Mouse (Mus musculus) hindbrain, embryonic 10.5 days (tissue): ENCODE data around the gene Mylk2. TPM values are rescaled to one million over a fixed set of nuclear protein-coding genes. Genes with fewer than 3 reads are reported as not detected.

Experiments
- DNase-seq: peaks from one replicate; pipeline ENCODE4 v3.0.0-alpha.2; 2017; ENCODE audit warnings: low spot score
- H3K27ac ChIP-seq: fragments of 300-500 bp; sonication (generic); 2 replicates; pipeline ENCODE4 v1.5.1; 2016; ENCODE audit warnings: mild to moderate bottlenecking, moderate library complexity
- H3K27me3 ChIP-seq: fragments of 300-500 bp; sonication (generic); 2 replicates; pipeline ENCODE4 v1.6.1; 2016; ENCODE audit warnings: mild to moderate bottlenecking; ENCODE audit not compliant: poor library complexity, insufficient read depth, severe bottlenecking
- H3K36me3 ChIP-seq: fragments of 300-500 bp; sonication (generic); 2 replicates; pipeline ENCODE4 v1.6.1; 2016; ENCODE audit warnings: mild to moderate bottlenecking, moderate library complexity
- H3K4me1 ChIP-seq: fragments of 300-500 bp; sonication (generic); replicated peaks from 2 replicates; pipeline ENCODE4 v1.6.1; 2016; ENCODE audit warnings: mild to moderate bottlenecking
- H3K4me3 ChIP-seq: fragments of 300-500 bp; sonication (generic); 2 replicates; pipeline ENCODE4 v1.5.1; 2016; ENCODE audit warnings: mild to moderate bottlenecking, moderate library complexity
- H3K9me3 ChIP-seq: fragments of 300-500 bp; sonication (generic); 2 replicates; pipeline ENCODE4 v1.6.1; 2016; ENCODE audit warnings: mild to moderate bottlenecking, moderate library complexity
- WGBS: fragments of 180-500 bp; shearing (Covaris S2); methylation state at CpG from one replicate; pipeline ENCODE4 v1.1.7; 2016; 5-methylcytosine and 5-hydroxymethylcytosine counted together
- polyA plus RNA-seq: library from polyadenylated mRNA; unstranded; fragments of >200 nt; fragmentation: Nextera tagmentation; extraction: Ambion mirVana; gene quantifications from 2 replicates; pipeline ENCODE4 v1.2.1, GENCODE M21; 2016

Mylk2 gene
- polyA plus RNA-seq, 1 experiment from 2014 or later = 0.05 TPM

GRCm38 (mm10) chr2:152922376-152922775 is 11.2 kb downstream of the Mylk2 start:
- Histone ChIP-seq H3K4me1 (peaks cover 67% of the 10 kb centered on the region), H3K4me3 (no peak overlapping the region), H3K36me3 (no peaks in the 10 kb centered on the region), H3K27ac (peak overlapping the region; percentile 78), H3K9me3 (no peaks in the 10 kb centered on the region), H3K27me3 (no peaks in the 10 kb centered on the region; the same call in 1 of the 2 replicates)
- DNase-seq = peak; percentile 55
- WGBS = 27% methylated on average over 7 of the region's 7 CpGs

- no peak overlapping the region for H3K4me3 ChIP-seq
- 65% methylated on average over 3 of the region's 3 CpGs for WGBS
- peak overlapping the region; percentile 79 for H3K27ac ChIP-seq
- no peaks in the 10 kb centered on the region for H3K27me3 ChIP-seq
- no peaks in the 10 kb centered on the region for H3K36me3 ChIP-seq
- H3K9me3 ChIP-seq = no peaks in the 10 kb centered on the region
- no peak for DNase-seq
- H3K4me1 ChIP-seq = peaks cover 68% of the 10 kb centered on the region
Observed at GRCm38 (mm10) chr2:152923621-152924020, 12.5 kb downstream of the Mylk2 start.

DNA sequence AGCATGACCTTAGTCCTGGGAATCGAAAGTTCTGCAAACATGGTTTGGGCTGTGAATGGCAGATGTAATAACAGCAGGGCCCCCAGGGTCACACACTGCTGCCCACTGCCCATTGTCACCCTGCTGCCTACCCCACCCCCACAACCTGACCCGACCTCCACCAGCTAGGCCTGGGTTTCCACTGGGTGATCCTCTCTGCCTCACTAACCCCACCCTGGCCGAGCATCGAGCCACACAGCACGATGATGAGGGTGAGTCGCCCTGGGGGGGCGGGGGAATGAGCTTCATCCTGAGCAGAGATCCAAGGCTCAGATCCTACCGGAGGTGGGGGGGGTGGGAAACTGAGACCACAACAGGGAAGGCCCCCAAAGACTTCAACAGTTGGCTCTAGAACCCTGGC is 13.0 kb downstream of the Mylk2 start:
- H3K36me3 ChIP-seq = no peaks in the 10 kb centered on the region
- peak overlapping the region; percentile 79 for H3K27ac ChIP-seq
- no peaks in the 10 kb centered on the region for H3K27me3 ChIP-seq
- H3K4me1 ChIP-seq = peaks cover 64% of the 10 kb centered on the region
- H3K9me3 ChIP-seq = no peaks in the 10 kb centered on the region
- WGBS = 39% methylated on average over 8 of the region's 8 CpGs
- H3K4me3 ChIP-seq = no peak overlapping the region
- no peak for DNase-seq

GRCm38 (mm10) chr2:152924543-152924942 is 13.4 kb downstream of the Mylk2 start:
- Histone ChIP-seq H3K27ac (peak overlapping the region; percentile 79), H3K36me3 (no peaks in the 10 kb centered on the region), H3K4me1 (peaks cover 64% of the 10 kb centered on the region), H3K9me3 (no peaks in the 10 kb centered on the region), H3K27me3 (no peaks in the 10 kb centered on the region), H3K4me3 (no peak overlapping the region)
- DNase-seq = no peak
- 84% methylated on average over 5 of the region's 5 CpGs for WGBS

DNA sequence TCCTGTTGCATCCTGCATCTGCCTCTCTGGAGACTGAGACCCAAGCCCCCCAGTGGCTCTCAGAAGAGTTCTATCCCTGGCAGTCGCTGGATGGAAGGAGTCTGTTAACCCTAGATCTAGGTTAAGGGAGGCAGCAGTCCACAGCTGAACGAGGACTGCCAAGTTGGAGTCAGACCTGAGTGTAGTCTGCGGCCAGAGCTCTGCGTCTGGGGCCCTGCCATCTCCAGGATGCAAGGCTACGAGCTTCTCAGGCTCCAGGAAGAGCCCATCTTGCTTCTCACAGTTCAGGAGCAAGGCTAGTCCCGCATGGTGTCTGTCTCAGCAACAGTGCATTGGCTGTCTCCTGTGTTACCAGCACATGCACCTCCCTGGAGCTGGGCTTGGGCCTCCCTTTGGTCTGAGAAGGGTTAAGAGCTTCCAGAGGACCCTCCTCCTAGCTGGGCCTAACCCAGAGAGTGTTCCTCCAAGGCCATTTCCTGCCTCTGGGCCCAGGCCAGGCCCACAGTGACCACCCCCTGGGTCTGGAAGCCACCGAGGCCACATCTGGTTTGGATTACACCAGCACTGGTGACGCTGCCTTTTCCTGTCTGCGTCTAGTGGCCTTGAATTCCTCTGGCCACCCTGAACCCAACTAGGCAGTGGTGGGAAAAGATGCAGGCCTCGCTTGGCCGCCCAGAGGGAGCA is 14.2 kb downstream of the Mylk2 start:
- Histone ChIP-seq H3K27me3 (0 out of 2 replicates have a peak, but pooled peaks cover 3% of the 10 kb centered on the region), H3K4me3 (no peak overlapping the region), H3K9me3 (no peaks in the 10 kb centered on the region), H3K27ac (peak overlapping the region; percentile 68), H3K36me3 (no peaks in the 10 kb centered on the region), H3K4me1 (peaks cover 71% of the 10 kb centered on the region)
- DNase-seq = peak; percentile 79
- WGBS = 57% methylated on average over 11 of the region's 11 CpGs

- Histone ChIP-seq H3K4me3 (no peak overlapping the region), H3K4me1 (peaks cover 81% of the 10 kb centered on the region), H3K27me3 (peaks cover 7% of the 10 kb centered on the region; the same call in 1 of the 2 replicates), H3K9me3 (no peaks in the 10 kb centered on the region), H3K27ac (peak overlapping the region; percentile 68), H3K36me3 (no peaks in the 10 kb centered on the region)
- 70% methylated on average over 9 of the region's 9 CpGs for WGBS
- DNase-seq = no peak
Observed at GRCm38 (mm10) chr2:152926896-152927295, 15.7 kb downstream of the Mylk2 start.

DNA sequence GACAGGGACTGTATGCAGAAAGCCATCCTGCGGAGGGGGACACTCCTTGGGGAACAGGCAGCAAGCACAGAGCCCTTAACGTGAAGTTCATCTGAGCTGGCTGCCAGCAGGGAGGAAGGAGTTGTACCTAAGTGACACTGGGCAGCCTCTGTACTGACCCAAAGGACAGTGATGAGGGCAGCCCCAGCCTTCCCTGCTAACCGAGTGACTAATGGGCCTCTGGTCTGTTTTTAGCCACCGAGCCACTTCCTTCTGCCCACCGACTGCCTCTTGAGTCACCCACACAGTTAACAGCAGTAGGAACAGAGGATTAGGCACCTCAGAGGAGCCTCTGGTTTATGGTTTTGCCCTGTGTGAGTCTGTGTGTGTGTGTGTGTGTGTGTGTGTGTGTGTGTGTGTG is 16.2 kb downstream of the Mylk2 start:
- Histone ChIP-seq H3K4me3 (no peak overlapping the region), H3K36me3 (no peaks in the 10 kb centered on the region), H3K27me3 (peaks cover 11% of the 10 kb centered on the region; the same call in 1 of the 2 replicates), H3K9me3 (no peaks in the 10 kb centered on the region), H3K4me1 (peaks cover 76% of the 10 kb centered on the region), H3K27ac (peak overlapping the region; percentile 62)
- 70% methylated on average over 5 of the region's 5 CpGs for WGBS
- DNase-seq = no peak

DNA sequence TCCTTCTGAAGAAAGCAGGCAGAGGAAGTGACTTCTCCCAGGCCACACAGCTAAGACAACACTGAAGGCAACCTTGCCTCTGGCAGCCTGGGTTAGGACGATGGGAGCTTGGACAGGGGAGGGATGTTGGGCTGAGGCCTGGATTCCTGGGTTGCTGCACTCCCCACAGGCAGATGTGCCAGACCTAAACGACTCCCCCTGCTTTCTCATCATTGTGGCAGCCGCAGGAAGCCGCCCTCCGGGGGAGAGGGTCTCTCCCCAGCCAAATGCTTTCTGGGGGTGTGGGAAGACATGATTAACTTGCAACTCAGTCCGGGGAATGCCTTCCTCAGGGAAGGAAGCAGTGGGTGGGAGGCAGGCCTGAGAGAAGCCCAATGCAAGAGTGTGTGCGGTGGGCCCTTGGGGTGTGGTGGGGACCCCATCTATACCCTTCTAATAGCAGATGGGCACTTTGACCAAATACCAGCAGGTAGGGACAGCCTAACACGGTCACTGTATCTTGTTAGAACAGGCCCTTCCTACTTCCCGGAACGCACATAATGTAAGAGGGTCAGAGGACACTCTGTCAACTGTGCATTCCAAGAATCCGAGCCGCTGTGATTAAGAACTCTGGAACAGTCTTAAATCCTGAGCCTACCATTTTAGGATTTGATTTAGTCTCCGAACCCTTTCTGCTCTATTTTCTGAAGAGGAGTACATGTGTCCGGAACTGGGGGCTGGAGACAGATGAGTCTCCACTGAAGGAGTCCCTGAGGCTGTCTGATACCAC is 17.3 kb downstream of the Mylk2 start:
- H3K36me3 ChIP-seq = no peaks in the 10 kb centered on the region
- peaks cover 73% of the 10 kb centered on the region for H3K4me1 ChIP-seq
- H3K27ac ChIP-seq = 0 out of 2 replicates have a peak overlapping the region, but pooled peaks have one; percentile 31
- no peak overlapping the region for H3K4me3 ChIP-seq
- no peak for DNase-seq
- peaks cover 21% of the 10 kb centered on the region; the same call in 1 of the 2 replicates for H3K27me3 ChIP-seq
- H3K9me3 ChIP-seq = no peaks in the 10 kb centered on the region
- 47% methylated on average over 14 of the region's 14 CpGs for WGBS

GRCm38 (mm10) chr2:152928988-152929370 is 17.8 kb downstream of the Mylk2 start:
- Histone ChIP-seq H3K9me3 (no peaks in the 10 kb centered on the region), H3K4me3 (no peak overlapping the region), H3K4me1 (peaks cover 70% of the 10 kb centered on the region), H3K36me3 (no peaks in the 10 kb centered on the region), H3K27ac (no peak overlapping the region; the same call in 1 of the 2 replicates), H3K27me3 (peaks cover 24% of the 10 kb centered on the region; the same call in 1 of the 2 replicates)
- 76% methylated on average over 3 of the region's 3 CpGs for WGBS
- no peak for DNase-seq

DNA sequence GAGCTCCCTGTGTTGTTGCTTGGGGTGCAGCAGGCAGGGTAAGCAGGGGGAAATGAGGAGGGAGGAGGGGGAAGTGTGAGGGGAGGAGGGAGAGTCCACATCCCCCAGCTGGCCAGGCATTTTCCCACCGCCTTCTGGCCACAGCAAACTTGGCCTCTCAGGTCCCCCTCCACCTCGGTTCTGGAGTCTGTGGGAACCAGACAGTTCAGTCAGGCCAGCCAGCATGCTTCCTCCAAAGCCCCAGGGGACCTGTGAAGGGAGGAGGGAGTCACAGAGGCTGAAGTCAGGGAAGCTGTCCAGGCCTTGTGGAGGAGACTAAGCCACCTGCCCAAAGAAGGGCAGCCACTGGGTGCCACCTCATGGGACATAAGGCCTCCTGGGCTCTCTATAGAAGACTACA is 19.1 kb downstream of the Mylk2 start:
- WGBS = 40% methylated on average over 2 of the region's 2 CpGs
- Histone ChIP-seq H3K27me3 (peaks cover 26% of the 10 kb centered on the region), H3K4me3 (no peak overlapping the region), H3K27ac (peak overlapping the region; percentile 60), H3K9me3 (no peaks in the 10 kb centered on the region), H3K4me1 (peaks cover 57% of the 10 kb centered on the region), H3K36me3 (no peaks in the 10 kb centered on the region)
- no peak for DNase-seq

DNA sequence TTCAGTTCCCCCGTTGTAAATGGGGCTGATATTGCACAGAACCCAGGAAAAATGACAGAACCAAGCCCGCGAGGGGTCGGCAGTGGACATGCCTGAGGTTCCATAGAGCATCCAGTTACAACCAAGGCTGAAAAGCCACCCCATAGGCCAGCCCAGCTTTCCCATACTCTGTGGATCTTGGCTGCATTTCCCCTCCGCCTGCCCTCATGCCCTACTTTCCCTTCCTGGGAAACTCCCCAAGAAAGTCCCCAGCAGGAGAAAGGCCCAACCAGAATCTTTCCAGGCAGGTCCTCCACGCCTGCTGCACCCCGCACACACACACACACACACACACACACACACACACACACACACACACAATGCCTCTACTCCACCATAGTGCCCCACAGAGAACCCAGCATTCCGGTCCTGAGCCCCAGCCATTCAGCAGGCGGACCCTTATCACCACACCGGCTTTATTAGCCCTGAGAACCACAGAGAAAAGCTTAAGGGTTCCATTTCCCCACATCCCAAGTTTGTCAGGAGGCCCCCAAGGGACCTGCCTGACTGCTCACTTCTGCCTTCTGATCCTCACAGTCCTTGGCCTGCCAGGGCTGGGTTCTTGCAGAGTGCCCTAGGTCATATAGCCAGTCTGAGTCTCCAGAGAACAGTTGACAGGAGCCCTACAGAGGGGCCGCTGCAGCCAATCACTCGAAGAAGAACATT is 20.5 kb downstream of the Mylk2 start:
- DNase-seq = no peak
- WGBS = 79% methylated on average over 12 of the region's 12 CpGs
- Histone ChIP-seq H3K9me3 (no peaks in the 10 kb centered on the region), H3K27me3 (peaks cover 39% of the 10 kb centered on the region), H3K4me3 (no peak overlapping the region), H3K4me1 (peaks cover 44% of the 10 kb centered on the region), H3K36me3 (no peaks in the 10 kb centered on the region), H3K27ac (peak overlapping the region; percentile 59; the same call in 1 of the 2 replicates)

DNA sequence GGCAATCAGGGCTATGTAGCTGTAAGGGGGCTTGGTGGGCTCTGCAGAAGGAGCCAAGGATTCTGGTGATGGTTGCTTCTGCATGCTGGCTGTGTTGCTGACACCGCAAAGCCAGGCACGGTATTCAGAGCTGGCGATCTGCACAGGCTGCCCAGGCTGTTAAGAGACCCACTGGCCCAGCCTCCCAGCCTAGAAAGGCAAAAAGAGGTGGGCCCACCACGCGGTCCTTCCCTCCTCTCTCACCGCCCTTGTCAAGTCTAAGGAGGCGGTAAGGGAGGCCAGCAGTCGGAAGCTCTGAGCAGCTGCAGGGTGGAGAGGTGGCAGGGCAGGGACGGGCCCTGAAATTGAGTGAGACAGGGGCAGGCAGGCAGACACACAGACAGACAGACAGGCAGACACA is 21.9 kb downstream of the Mylk2 start, which contains the start of gene Foxs1:
TSS of gene Foxs1 (minus strand) at position 161 of the 400 bp plus-strand sequence.
- H3K4me1 ChIP-seq = peaks cover 34% of the 10 kb centered on the region
- 43% methylated on average over 9 of the region's 9 CpGs for WGBS
- no peaks in the 10 kb centered on the region for H3K36me3 ChIP-seq
- peak within 1 kb of the TSS; percentile 59 for H3K27ac ChIP-seq
- no peak for DNase-seq
- H3K4me3 ChIP-seq = no peak within 1 kb of the TSS
- no peaks in the 10 kb centered on the region for H3K9me3 ChIP-seq
- peaks cover 40% of the 10 kb centered on the region for H3K27me3 ChIP-seq
